Comparison of ENCODE assay signal across 15 mouse cellular contexts in the genomic region with DNA sequence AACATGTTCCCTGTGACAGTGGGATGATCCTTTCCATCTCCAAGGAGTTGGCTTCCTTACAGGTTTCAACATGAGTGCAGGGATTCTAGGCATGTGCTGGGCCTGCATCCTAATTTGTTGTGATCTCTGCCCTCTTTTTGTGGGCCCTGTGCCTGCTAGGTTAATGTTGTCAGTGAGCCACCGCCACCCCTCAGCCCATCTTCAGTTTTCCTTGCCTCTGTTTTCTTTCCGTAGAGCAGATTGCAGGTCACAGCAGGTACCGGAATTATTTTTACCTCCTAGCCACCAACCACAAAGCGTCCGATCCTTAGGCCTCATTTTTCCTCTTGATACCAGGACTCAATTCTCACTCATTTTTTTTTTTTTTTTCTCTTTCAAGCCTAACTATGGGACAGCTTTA. TPM values are rescaled to one million over a fixed set of nuclear protein-coding genes. Genes with fewer than 3 reads are reported as not detected.
DNase-seq lines count a peak whose midpoint lies in the region.
"Had no signal": no experiment of that assay in that cellular context is flagged by ENCODE, and none has a peak within 500 bp of the region (broad histone marks: within the 10 kb centered on the region; RNA-seq: fewer than 3 reads in every experiment).

No protein-coding gene starts in this region.

- DNase-seq in brain, adult 2 months (ENCODE audit: low read depth, low spot score) = peak; percentile 87
- DNase-seq in cerebellum, adult 18-20 months = peak; percentile 72
- DNase-seq in cerebellum, adult 9-11 months = peak; percentile 79
- DNase-seq in cerebellum, postnatal 36 days = peak; percentile 66 to 76
- DNase-seq in layer of hippocampus, adult 18-20 months (ENCODE audit: low spot score in 2 of 2) = no peak
- DNase-seq in layer of hippocampus, postnatal 25 days (ENCODE audit: extremely low spot score in 1 of 2, low spot score in 1 of 2) = no peak
- no peak for DNase-seq in left cerebral cortex, postnatal 10 days (ENCODE audit: extremely low spot score in 1 of 2, low spot score in 2 of 2)
- DNase-seq: adrenal gland, adult 8-10 months; adrenal gland, postnatal 36 days; gastrocnemius, postnatal 10 days; heart, adult 18-20 months; heart, postnatal 10 days; kidney, adult 9 months had no signal

- intact Hi-C loops in left cerebral cortex, postnatal 10 days (cut with DNase I) = no loop called here

RNA-seq across cellular contexts. Expression of gene Gabarapl2, which starts 11.4 kb away (rescaled TPM):
- total RNA-seq in layer of hippocampus, adult 18-20 months (2021) = 100 to 1,000 TPM; 212 to 219 TPM
- total RNA-seq in layer of hippocampus, postnatal 25 days (2021) = 100 to 1,000 TPM; 196 to 239 TPM
- 100 to 1,000 TPM; 206 to 213 TPM for total RNA-seq in left cerebral cortex, postnatal 10 days (2021)

RNA-seq across cellular contexts. Expression of gene Tmem231, which starts 18.3 kb away (rescaled TPM):
- 10 to 100 TPM; 12.4 to 14.8 TPM for total RNA-seq in layer of hippocampus, adult 18-20 months (2021)
- 10 to 100 TPM; 11.2 to 11.5 TPM for total RNA-seq in layer of hippocampus, postnatal 25 days (2021)
- total RNA-seq in left cerebral cortex, postnatal 10 days (2021) = 10 to 100 TPM; 10.0 to 10.4 TPM

RNA-seq across cellular contexts. Expression of gene Adat1, which starts 40.2 kb away (rescaled TPM):
- total RNA-seq in layer of hippocampus, adult 18-20 months (2021) = 1 to 10 TPM; 5.7 to 6.2 TPM
- 1 to 10 TPM; 5.0 to 6.9 TPM for total RNA-seq in layer of hippocampus, postnatal 25 days (2021)
- 1 to 10 TPM; 4.5 to 4.6 TPM for total RNA-seq in left cerebral cortex, postnatal 10 days (2021)

RNA-seq across cellular contexts. Expression of gene Chst5, which starts 41.7 kb away (rescaled TPM):
- under 1 TPM; 0.63 to 0.64 TPM for total RNA-seq in layer of hippocampus, adult 18-20 months (2021)
- total RNA-seq in layer of hippocampus, postnatal 25 days (2021) = under 1 TPM; 0.70 to 0.71 TPM
- total RNA-seq in left cerebral cortex, postnatal 10 days (2021) = under 1 TPM; 0.67 to 0.86 TPM
- total RNA-seq: adrenal gland, adult 8-10 months; adrenal gland, postnatal 36 days; CH12.LX; heart, adult 18-20 months; heart, postnatal 10 days; hematopoietic stem cell, adult 5-6 weeks had no signal

RNA-seq across cellular contexts. Expression of gene Kars, which starts 59.2 kb away (rescaled TPM):
- total RNA-seq in layer of hippocampus, adult 18-20 months (2021) = 10 to 100 TPM; 81.0 to 91.2 TPM
- 10 to 100 TPM; 77.2 to 82.6 TPM for total RNA-seq in layer of hippocampus, postnatal 25 days (2021)
- 10 to 100 TPM; 83.6 to 89.3 TPM for total RNA-seq in left cerebral cortex, postnatal 10 days (2021)

Comparison
In these comparisons a context has a peak if more than half of its experiments do, and no peak if none do; other contexts are left out.
1. DNase-seq: peak in brain, adult 2 months (single experiment), cerebellum, adult 18-20 months (2 of 2), cerebellum, adult 9-11 months (single experiment) and cerebellum, postnatal 36 days (2 of 2); none in layer of hippocampus, adult 18-20 months (0 of 2), layer of hippocampus, postnatal 25 days (0 of 2) and left cerebral cortex, postnatal 10 days (0 of 2).